Mouse (Mus musculus): ENCODE data around the gene Tsg101. TPM values are rescaled to one million over a fixed set of nuclear protein-coding genes. Genes with fewer than 3 reads are reported as not detected.

The Tsg101 gene
- polyA plus RNA-seq, 1 experiment from 2014 or later, result 127 TPM

DNA sequence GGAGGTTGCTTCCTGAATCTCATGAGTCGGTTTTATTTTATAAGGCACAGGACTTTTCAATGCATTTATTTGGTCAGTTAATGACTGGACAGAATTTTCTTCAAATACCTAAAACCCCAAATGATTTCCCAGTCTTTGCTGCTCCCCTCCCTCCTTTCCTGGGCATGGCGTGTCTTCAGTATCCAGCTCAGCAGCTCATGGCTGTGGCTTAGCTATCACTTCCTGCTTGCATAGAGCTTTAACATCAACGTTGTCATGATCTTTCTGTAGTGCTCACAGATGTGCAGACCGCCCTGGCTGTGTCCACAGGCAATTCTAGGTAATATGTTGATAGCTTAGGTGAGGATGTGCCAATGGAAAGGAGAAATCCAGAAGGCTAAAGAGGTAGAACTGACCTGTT, 47.8 kb downstream of the Tsg101 start:
- no peak for ATAC-seq (ENCODE audit: low FRiP score, low TSS enrichment)
- Histone ChIP-seq H3K9ac (ENCODE audit: low read length) (no peak overlapping the region), H3K4me2 (replicated peaks; ENCODE audit: low read depth) (no peak overlapping the region), H3K27ac (replicated peaks) (no peak overlapping the region), H3K4me3 (ENCODE audit: low read depth, low read length) (no peak overlapping the region), H3K9me3 (ENCODE audit: control insufficient read depth, low read length) (no peaks in the 10 kb centered on the region), H3K4me1 (replicated peaks; ENCODE audit: control insufficient read depth, insufficient read depth) (no peaks in the 10 kb centered on the region), H3K36me3 (ENCODE audit: control insufficient read depth, insufficient read depth, low read length) (no peaks in the 10 kb centered on the region), H3K27me3 (ENCODE audit: control insufficient read depth, insufficient read depth, low read length) (no peaks in the 10 kb centered on the region)
- no peak for TF ChIP-seq EP300 (optimal IDR thresholded peaks at IDR 0.05)
- TF ChIP-seq CTCF (IDR thresholded peaks at IDR 0.05; ENCODE audit: low read depth), result no peak
- DNase-seq (ENCODE audit: low spot score), result no peak
- WGBS, result 70% methylated on average over 4 of the region's 4 CpGs

DNA sequence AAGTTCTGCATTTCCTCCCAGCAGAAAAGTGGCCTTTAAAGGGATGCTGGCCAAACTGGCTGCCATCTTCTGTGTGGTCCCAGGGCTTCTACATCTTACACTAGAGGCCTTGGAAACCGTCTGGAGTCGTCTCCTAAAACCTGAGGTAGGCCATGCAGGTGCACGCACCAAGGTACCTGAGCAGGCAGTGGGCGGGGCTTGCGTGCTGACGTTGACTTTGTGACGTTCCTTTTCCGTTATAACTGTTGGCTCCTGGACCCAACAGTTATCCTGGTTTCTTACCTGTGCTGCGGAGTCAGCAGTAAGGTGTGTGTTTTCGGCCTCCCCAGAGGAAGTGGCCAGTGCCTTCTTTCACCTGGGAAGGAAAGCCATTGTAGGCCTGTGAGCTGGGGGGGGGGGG, 58.8 kb downstream of the Tsg101 start, which contains the start of gene Ldhc:
Ldhc (plus strand) TSS at position 208 of the 400 bp plus-strand sequence.
- DNase-seq (ENCODE audit: low spot score), result no peak
- peak; percentile 49; the same call in 1 of the 2 replicates for ATAC-seq (ENCODE audit: low FRiP score, low TSS enrichment)
- Histone ChIP-seq H3K27ac (replicated peaks) (no peak within 1 kb of the TSS), H3K4me1 (replicated peaks; ENCODE audit: control insufficient read depth, insufficient read depth) (no peaks in the 10 kb centered on the region), H3K27me3 (ENCODE audit: control insufficient read depth, insufficient read depth, low read length) (no peaks in the 10 kb centered on the region), H3K9ac (ENCODE audit: low read length) (no peak within 1 kb of the TSS), H3K9me3 (ENCODE audit: control insufficient read depth, low read length) (no peaks in the 10 kb centered on the region), H3K36me3 (ENCODE audit: control insufficient read depth, insufficient read depth, low read length) (no peaks in the 10 kb centered on the region), H3K4me2 (replicated peaks; ENCODE audit: low read depth) (no peak within 1 kb of the TSS), H3K4me3 (ENCODE audit: low read depth, low read length) (no peak within 1 kb of the TSS)
- no peak for TF ChIP-seq CTCF (IDR thresholded peaks at IDR 0.05; ENCODE audit: low read depth)
- TF ChIP-seq EP300 (optimal IDR thresholded peaks at IDR 0.05), result no peak
- WGBS, result 34% methylated on average over 10 of the region's 10 CpGs

DNA sequence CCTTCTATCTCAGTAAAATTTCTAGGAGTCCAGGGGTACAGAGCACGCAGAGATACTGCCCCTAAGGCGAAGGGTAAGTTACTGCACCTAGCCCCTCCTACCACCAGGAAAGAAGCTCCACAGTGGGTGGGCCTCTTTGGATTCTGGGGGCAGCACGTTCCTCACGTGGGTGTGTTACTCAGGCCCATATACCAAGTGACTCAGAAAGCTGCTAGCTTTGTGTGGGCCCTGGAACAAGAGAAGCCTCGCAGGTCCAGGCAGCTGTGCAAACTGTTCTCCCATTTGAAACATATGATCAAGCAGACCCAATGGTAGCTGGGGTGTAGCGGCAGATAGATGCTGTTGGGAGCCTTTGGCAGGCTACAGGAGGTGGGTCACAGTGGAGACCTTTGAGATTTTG, 60.7 kb downstream of the Tsg101 start:
- H3K36me3 ChIP-seq (ENCODE audit: control insufficient read depth, insufficient read depth, low read length), result peaks cover 8% of the 10 kb centered on the region
- H3K4me2 ChIP-seq (replicated peaks; ENCODE audit: low read depth), result no peak overlapping the region
- H3K4me3 ChIP-seq (ENCODE audit: low read depth, low read length), result no peak overlapping the region
- TF ChIP-seq EP300 (optimal IDR thresholded peaks at IDR 0.05) (no peak), CTCF (IDR thresholded peaks at IDR 0.05; ENCODE audit: low read depth) (no peak)
- no peak for DNase-seq (ENCODE audit: low spot score)
- peak; percentile 42; the same call in 1 of the 2 replicates for ATAC-seq (ENCODE audit: low FRiP score, low TSS enrichment)
- 47% methylated on average over 6 of the region's 6 CpGs for WGBS
- no peak overlapping the region for H3K9ac ChIP-seq (ENCODE audit: low read length)
- H3K27me3 ChIP-seq (ENCODE audit: control insufficient read depth, insufficient read depth, low read length), result no peaks in the 10 kb centered on the region
- H3K27ac ChIP-seq (replicated peaks), result no peak overlapping the region
- H3K4me1 ChIP-seq (replicated peaks; ENCODE audit: control insufficient read depth, insufficient read depth), result no peaks in the 10 kb centered on the region
- H3K9me3 ChIP-seq (ENCODE audit: control insufficient read depth, low read length), result no peaks in the 10 kb centered on the region

DNA sequence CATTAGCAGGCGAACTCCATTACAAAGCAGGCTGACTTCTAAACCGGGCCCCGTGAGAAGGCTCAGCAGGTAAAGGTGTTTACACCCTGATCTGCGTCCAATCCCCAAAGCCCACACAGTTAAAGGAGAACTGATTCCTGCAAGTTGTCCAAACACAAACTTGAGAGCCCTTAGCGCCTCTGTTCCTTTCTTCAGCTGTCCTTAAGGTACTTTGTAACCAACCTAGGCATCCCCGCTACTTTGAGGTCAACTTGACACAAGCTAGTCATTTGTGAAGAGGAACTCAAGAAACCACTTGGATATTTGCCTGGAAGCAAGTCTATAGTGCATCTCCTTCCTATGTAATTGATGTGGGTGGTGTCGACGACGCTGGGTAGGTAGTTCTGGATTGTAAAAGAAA, 62.3 kb downstream of the Tsg101 start:
- no peak overlapping the region for H3K27ac ChIP-seq (replicated peaks)
- WGBS, result 69% methylated on average over 9 of the region's 9 CpGs
- no peak for ATAC-seq (ENCODE audit: low FRiP score, low TSS enrichment)
- H3K36me3 ChIP-seq (ENCODE audit: control insufficient read depth, insufficient read depth, low read length), result peaks cover 16% of the 10 kb centered on the region
- no peak overlapping the region for H3K9ac ChIP-seq (ENCODE audit: low read length)
- H3K9me3 ChIP-seq (ENCODE audit: control insufficient read depth, low read length), result no peaks in the 10 kb centered on the region
- no peak overlapping the region for H3K4me3 ChIP-seq (ENCODE audit: low read depth, low read length)
- H3K4me2 ChIP-seq (replicated peaks; ENCODE audit: low read depth), result no peak overlapping the region
- TF ChIP-seq EP300 (optimal IDR thresholded peaks at IDR 0.05) (no peak), CTCF (IDR thresholded peaks at IDR 0.05; ENCODE audit: low read depth) (no peak)
- DNase-seq (ENCODE audit: low spot score), result no peak
- H3K27me3 ChIP-seq (ENCODE audit: control insufficient read depth, insufficient read depth, low read length), result no peaks in the 10 kb centered on the region
- no peaks in the 10 kb centered on the region for H3K4me1 ChIP-seq (replicated peaks; ENCODE audit: control insufficient read depth, insufficient read depth)

DNA sequence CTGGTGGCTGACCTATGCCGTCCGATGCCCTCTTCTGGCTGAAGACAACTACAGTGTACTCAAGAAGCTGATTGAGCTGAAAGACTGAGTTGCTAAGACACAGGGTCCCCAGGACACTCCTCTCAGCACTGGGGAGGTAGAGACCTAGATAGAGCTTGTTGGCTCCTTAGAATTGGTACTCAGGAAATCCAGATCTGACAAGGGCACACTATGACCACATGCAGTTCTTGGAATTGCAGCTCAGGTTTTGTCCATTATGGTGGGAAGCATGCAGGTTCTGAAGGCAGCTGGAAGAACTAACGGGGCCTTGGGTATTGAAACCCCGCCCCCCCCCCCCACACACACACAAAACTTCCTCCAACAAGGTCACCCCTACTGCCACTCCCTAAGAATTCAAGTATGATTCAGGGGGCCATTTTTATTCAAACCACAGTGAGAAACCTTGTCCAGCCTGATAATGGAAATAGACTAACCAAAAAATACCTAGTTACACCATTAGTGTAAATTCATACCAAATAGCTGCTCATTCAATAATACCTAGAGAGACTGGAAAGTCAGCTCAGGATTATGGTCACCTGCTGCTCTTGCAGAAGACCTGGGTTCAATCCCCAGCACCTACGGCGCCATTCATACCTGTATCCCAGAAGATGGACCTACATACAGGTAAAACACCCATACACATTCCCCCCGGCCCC, 63.8 kb downstream of the Tsg101 start:
- no peak for DNase-seq (ENCODE audit: low spot score)
- H3K9ac ChIP-seq (ENCODE audit: low read length), result no peak overlapping the region
- peaks cover 24% of the 10 kb centered on the region for H3K36me3 ChIP-seq (ENCODE audit: control insufficient read depth, insufficient read depth, low read length)
- no peak overlapping the region for H3K4me2 ChIP-seq (replicated peaks; ENCODE audit: low read depth)
- H3K4me1 ChIP-seq (replicated peaks; ENCODE audit: control insufficient read depth, insufficient read depth), result no peaks in the 10 kb centered on the region
- H3K27ac ChIP-seq (replicated peaks), result no peak overlapping the region
- no peaks in the 10 kb centered on the region for H3K9me3 ChIP-seq (ENCODE audit: control insufficient read depth, low read length)
- TF ChIP-seq CTCF (IDR thresholded peaks at IDR 0.05; ENCODE audit: low read depth) (0 out of 2 replicates have a peak, but pooled peaks have one; percentile 10), EP300 (optimal IDR thresholded peaks at IDR 0.05) (no peak)
- no peak overlapping the region for H3K4me3 ChIP-seq (ENCODE audit: low read depth, low read length)
- ATAC-seq (ENCODE audit: low FRiP score, low TSS enrichment), result no peak
- H3K27me3 ChIP-seq (ENCODE audit: control insufficient read depth, insufficient read depth, low read length), result no peaks in the 10 kb centered on the region
- 71% methylated on average over 6 of the region's 7 CpGs for WGBS

DNA sequence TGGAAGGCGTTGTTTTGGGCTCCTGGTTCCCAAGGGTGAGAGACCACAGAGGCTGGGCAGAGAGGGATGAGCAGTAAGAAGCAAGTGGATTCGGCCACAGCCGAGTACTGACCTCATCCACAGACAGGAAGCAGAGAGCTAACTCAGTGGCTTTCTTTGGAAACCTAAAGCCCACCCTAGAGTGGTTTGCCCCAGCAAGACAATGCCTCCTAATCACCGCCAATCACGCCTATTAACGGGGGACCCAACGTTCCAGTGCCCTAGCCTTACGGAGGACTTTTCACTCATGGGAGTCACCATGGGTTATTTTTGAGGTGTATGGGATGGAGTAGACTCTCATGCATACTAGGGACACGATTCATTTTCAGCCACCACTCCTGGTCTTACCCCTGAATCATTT, 66.4 kb downstream of the Tsg101 start:
- peaks cover 36% of the 10 kb centered on the region for H3K36me3 ChIP-seq (ENCODE audit: control insufficient read depth, insufficient read depth, low read length)
- no peaks in the 10 kb centered on the region for H3K27me3 ChIP-seq (ENCODE audit: control insufficient read depth, insufficient read depth, low read length)
- H3K4me2 ChIP-seq (replicated peaks; ENCODE audit: low read depth), result no peak overlapping the region
- no peak overlapping the region for H3K9ac ChIP-seq (ENCODE audit: low read length)
- 87% methylated on average over 9 of the region's 9 CpGs for WGBS
- no peaks in the 10 kb centered on the region for H3K4me1 ChIP-seq (replicated peaks; ENCODE audit: control insufficient read depth, insufficient read depth)
- H3K9me3 ChIP-seq (ENCODE audit: control insufficient read depth, low read length), result no peaks in the 10 kb centered on the region
- ATAC-seq (ENCODE audit: low FRiP score, low TSS enrichment) (no peak), DNase-seq (ENCODE audit: low spot score) (no peak)
- TF ChIP-seq CTCF (IDR thresholded peaks at IDR 0.05; ENCODE audit: low read depth) (no peak), EP300 (optimal IDR thresholded peaks at IDR 0.05) (no peak)
- H3K4me3 ChIP-seq (ENCODE audit: low read depth, low read length), result no peak overlapping the region
- H3K27ac ChIP-seq (replicated peaks), result no peak overlapping the region

All from stomach, postnatal 0 days (tissue).